Mouse (Mus musculus) CH12.LX (cell line): ENCODE measurements at regions not wholly inside any gene's neighbourhood (a gene's known extent, or its start where the extent isn't known, plus 50 kb on each side); places are given as distances from the start of the nearest gene placed in this dataset.

Source experiments
- DNase-seq: peaks from one replicate; pipeline ENCODE4 v3.0.0-alpha.2; 2013; ENCODE audit errors: extremely low read depth
- H3K27ac ChIP-seq: 2 replicates; pipeline ENCODE4 v1.5.1; 2012; ENCODE audit warnings: low read depth, mild to moderate bottlenecking, control low read depth, moderate library complexity; ENCODE audit not compliant: insufficient read depth
- H3K27me3 ChIP-seq: replicated peaks from 2 replicates; pipeline ENCODE3; 2012; ENCODE audit warnings: inconsistent platforms
- H3K36me3 ChIP-seq, 2 experiments: replicated peaks in 1 of 2; 2 replicates each; pipeline versions ENCODE3 to v1.6.1; 2012; ENCODE audit warnings: inconsistent platforms in 1 of 2, low read length in 1 of 2, mild to moderate bottlenecking in 1 of 2, mixed read lengths in 1 of 2, moderate library complexity in 1 of 2; ENCODE audit not compliant: control insufficient read depth in 1 of 2, insufficient read depth in 1 of 2
- H3K4me1 ChIP-seq, 2 experiments: 2 replicates each; pipeline ENCODE4 v1.6.1; 2012; ENCODE audit warnings: inconsistent platforms in 1 of 2, moderate library complexity in 1 of 2; ENCODE audit not compliant: insufficient read depth in 2 of 2, control insufficient read depth in 1 of 2
- H3K4me2 ChIP-seq: 2 replicates; pipeline ENCODE4 v1.6.1; 2012; ENCODE audit warnings: low read depth, mild to moderate bottlenecking, control low read depth; ENCODE audit not compliant: poor library complexity, insufficient read depth, severe bottlenecking
- H3K4me3 ChIP-seq, 3 experiments: fragments of 150-350 bp in 1 of 3; sonication (generic) in 1 of 3; replicated peaks in 1 of 3; 2 replicates each; pipeline versions ENCODE3 to v1.5.1; 2011 to 2012; ENCODE audit warnings: low read depth in 2 of 3, low read length in 2 of 3, mild to moderate bottlenecking in 2 of 3, moderate library complexity in 2 of 3, control low read depth in 1 of 3, improper control_type of control experiment in 1 of 3, inconsistent platforms in 1 of 3, mixed read lengths in 1 of 3; ENCODE audit not compliant: poor library complexity in 1 of 3
- H3K79me2 ChIP-seq: replicated peaks from 2 replicates; pipeline ENCODE4 v1.6.1; 2012; ENCODE audit warnings: mild to moderate bottlenecking, moderate library complexity; ENCODE audit not compliant: control insufficient read depth, poor library complexity, insufficient read depth, severe bottlenecking; ENCODE audit errors: extremely low read depth
- H3K9ac ChIP-seq: 2 replicates; pipeline ENCODE4 v1.6.1; 2012; ENCODE audit warnings: low read depth, mild to moderate bottlenecking, control low read depth, moderate library complexity; ENCODE audit not compliant: insufficient read depth
- H3K9me3 ChIP-seq: replicated peaks from 2 replicates; pipeline ENCODE3; 2012; ENCODE audit warnings: low read length, inconsistent platforms, mixed read lengths
- BHLHE40 ChIP-seq: IDR thresholded peaks from 2 replicates; pipeline ENCODE4 v1.6.1; 2011; ENCODE audit warnings: mild to moderate bottlenecking, low read depth, low read length, improper control_type of control experiment
- CHD1 ChIP-seq: IDR thresholded peaks from 2 replicates; pipeline ENCODE4 v1.6.1; 2012; ENCODE audit warnings: low read depth, low read length, improper control_type of control experiment, inconsistent platforms
- CTCF ChIP-seq, 2 experiments: IDR thresholded peaks in 1 of 2; conservative IDR thresholded peaks in 1 of 2; 2 replicates each; pipeline ENCODE4 v1.5.1; 2011 to 2012; ENCODE audit warnings: low read depth in 2 of 2, low read length in 2 of 2, improper control_type of control experiment in 1 of 2, inconsistent platforms in 1 of 2, mild to moderate bottlenecking in 1 of 2, moderate library complexity in 1 of 2
- ETS1 ChIP-seq: conservative IDR thresholded peaks from 2 replicates; pipeline ENCODE4 v1.6.1; 2012; ENCODE audit warnings: low read depth, mild to moderate bottlenecking, inconsistent platforms, low read length, improper control_type of control experiment, moderate library complexity
- HCFC1 ChIP-seq: IDR thresholded peaks from 2 replicates; pipeline ENCODE4 v1.6.1; 2012; ENCODE audit warnings: low read depth, mild to moderate bottlenecking, inconsistent platforms, low read length, improper control_type of control experiment
- IRF4 ChIP-seq: IDR thresholded peaks from 2 replicates; pipeline ENCODE4 v1.6.1; 2014; ENCODE audit warnings: low read depth, mild to moderate bottlenecking, inconsistent platforms, low read length, improper control_type of control experiment
- JUN ChIP-seq: IDR thresholded peaks from 2 replicates; pipeline ENCODE4 v1.6.1; 2011; ENCODE audit warnings: low read depth, mild to moderate bottlenecking, low read length, improper control_type of control experiment, moderate library complexity; ENCODE audit not compliant: insufficient read depth
- JUND ChIP-seq: conservative IDR thresholded peaks from 2 replicates; pipeline ENCODE4 v1.6.1; 2011; ENCODE audit warnings: low read depth, low read length, improper control_type of control experiment
- KAT2A ChIP-seq: IDR thresholded peaks from 2 replicates; pipeline ENCODE4 v1.6.1; 2012; ENCODE audit warnings: low read length, improper control_type of control experiment, inconsistent platforms; ENCODE audit not compliant: insufficient replicate concordance
- MAFK ChIP-seq: IDR thresholded peaks from 2 replicates; pipeline ENCODE4 v1.6.1; 2011; ENCODE audit warnings: low read length, improper control_type of control experiment; ENCODE audit not compliant: insufficient replicate concordance
- MAZ ChIP-seq: IDR thresholded peaks from 2 replicates; pipeline ENCODE4 v1.6.1; 2012; ENCODE audit warnings: low read depth, mild to moderate bottlenecking, inconsistent platforms, low read length, improper control_type of control experiment, moderate library complexity
- MXI1 ChIP-seq: IDR thresholded peaks from 2 replicates; pipeline ENCODE4 v1.6.1; 2011; ENCODE audit warnings: mild to moderate bottlenecking, low read depth, low read length, improper control_type of control experiment
- NRF1 ChIP-seq: IDR thresholded peaks from 2 replicates; pipeline ENCODE4 v1.6.1; 2014; ENCODE audit warnings: low read depth, mild to moderate bottlenecking, inconsistent platforms, low read length, improper control_type of control experiment, moderate library complexity
- PAX5 ChIP-seq: IDR thresholded peaks from 2 replicates; pipeline ENCODE4 v1.6.1; 2012; ENCODE audit warnings: low read length, inconsistent platforms, mixed read lengths
- POLR2A ChIP-seq: IDR thresholded peaks from 2 replicates; pipeline ENCODE4 v1.6.1; 2011; ENCODE audit warnings: low read depth, mild to moderate bottlenecking, improper control_type of control experiment, low read length
- RCOR1 ChIP-seq: conservative IDR thresholded peaks from 2 replicates; pipeline ENCODE4 v1.6.1; 2012; ENCODE audit warnings: low read depth, mild to moderate bottlenecking, inconsistent platforms, low read length, improper control_type of control experiment
- SIN3A ChIP-seq: IDR thresholded peaks from 2 replicates; pipeline ENCODE4 v1.6.1; 2012; ENCODE audit warnings: low read length, improper control_type of control experiment, inconsistent platforms
- TBP ChIP-seq: conservative IDR thresholded peaks from 2 replicates; pipeline ENCODE4 v1.6.1; 2011; ENCODE audit warnings: low read depth, low read length, improper control_type of control experiment
- TCF12 ChIP-seq: IDR thresholded peaks from 2 replicates; pipeline ENCODE4 v1.6.1; 2014; ENCODE audit warnings: low read depth, mild to moderate bottlenecking, inconsistent platforms, low read length, improper control_type of control experiment
- ZC3H11A ChIP-seq: IDR thresholded peaks from 2 replicates; pipeline ENCODE4 v1.6.1; 2012; ENCODE audit warnings: low read depth, mild to moderate bottlenecking, inconsistent platforms, low read length, improper control_type of control experiment
- ZMIZ1 ChIP-seq: IDR thresholded peaks from 2 replicates; pipeline ENCODE4 v1.6.1; 2012; ENCODE audit warnings: low read depth, mild to moderate bottlenecking, inconsistent platforms, low read length, improper control_type of control experiment
- dilution Hi-C: fragments of 300-500 bp; cut with MboI; formaldehyde crosslinking; loops from 2 replicates; pipeline ENCODE4 v1.14.3; 2020; ENCODE audit warnings: low sequenced_read_pairs; ENCODE audit not compliant: extremely low pct_unique_long_range_greater_than_20kb, extremely low pct_ligation_motif_present
- in situ Hi-C: fragments of 300-500 bp; cut with MboI; formaldehyde crosslinking; loops from 3 replicates; pipeline ENCODE4 v1.14.3; 2019; ENCODE audit warnings: low sequenced_read_pairs, low pct_ligation_motif_present, low pct_unique_long_range_greater_than_20kb, mixed read lengths

DNA sequence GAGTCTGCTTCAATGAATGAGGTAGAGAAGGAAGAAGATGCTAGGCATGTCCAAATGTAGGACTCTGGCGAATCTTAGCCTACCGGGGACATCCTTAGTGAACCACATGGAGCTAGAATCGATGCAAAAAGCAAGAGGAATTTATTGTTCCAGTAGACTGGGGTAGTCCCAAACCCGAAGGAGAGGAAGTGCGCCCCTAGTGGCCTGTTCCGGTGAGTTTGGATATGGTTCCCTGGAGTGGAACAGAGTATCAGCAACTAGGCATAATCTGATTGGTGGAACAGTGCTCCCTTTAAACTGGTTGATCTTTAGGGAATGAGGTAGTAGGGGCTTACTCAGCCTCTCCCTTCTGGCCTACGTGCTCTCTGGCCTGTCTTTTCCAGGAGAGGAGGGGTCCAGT lies 174.0 kb downstream of the Fam76b start:
- Histone ChIP-seq H3K9ac (no peak overlapping the region), H3K27ac (no peak overlapping the region), H3K36me3 (no peaks in the 10 kb centered on the region), H3K4me2 (no peak overlapping the region), H3K27me3 (no peaks in the 10 kb centered on the region), H3K9me3 (peaks cover 4% of the 10 kb centered on the region), H3K79me2 (no peaks in the 10 kb centered on the region), H3K4me3 (no peak overlapping the region), H3K4me1 (peaks cover 2 to 3% of the 10 kb centered on the region in 2 experiments; a peak in 2 of 4 replicates)
- TF ChIP-seq KAT2A (no peak), CTCF (conservative IDR thresholded peaks at IDR 0.05 in 1 of 2, IDR thresholded peaks at IDR 0.05 in 1 of 2; ENCODE audit: low read depth in 2 of 2, low read length in 2 of 2) (peak; percentile 12 to 42; a peak in 2 of 4 replicates)
- in situ Hi-C loops = no loop called here
- peak; percentile 13 for DNase-seq
- dilution Hi-C loops = no loop called here

DNA sequence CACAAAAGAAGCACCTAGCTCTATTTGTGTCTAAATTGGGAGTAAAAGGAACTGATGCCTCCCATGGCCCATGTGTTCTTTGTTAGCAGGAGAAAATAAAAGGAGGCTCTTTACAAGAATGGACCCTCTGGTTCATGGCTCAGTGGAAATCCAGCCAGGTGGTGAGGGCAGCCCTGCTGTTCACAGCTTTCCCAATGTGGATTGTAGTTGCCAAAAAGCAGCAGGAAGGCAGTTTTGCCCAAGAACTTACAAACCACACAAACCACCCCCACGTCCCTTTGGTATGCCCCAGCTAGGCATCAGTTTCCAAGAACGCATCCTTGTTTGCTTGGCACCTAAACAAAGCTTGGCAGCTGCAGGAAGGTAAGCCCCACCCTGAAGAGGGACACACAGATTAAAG lies 174.7 kb downstream of the Fam76b start:
- Histone ChIP-seq H3K27me3 (no peaks in the 10 kb centered on the region), H3K27ac (no peak overlapping the region), H3K4me3 (no peak overlapping the region), H3K9ac (no peak overlapping the region), H3K9me3 (peaks cover 4% of the 10 kb centered on the region), H3K4me2 (no peak overlapping the region), H3K4me1 (peaks cover 2 to 3% of the 10 kb centered on the region in 2 experiments; a peak in 2 of 4 replicates), H3K36me3 (no peaks in the 10 kb centered on the region), H3K79me2 (no peaks in the 10 kb centered on the region)
- dilution Hi-C loops (no loop called here), in situ Hi-C loops (no loop called here)
- DNase-seq = no peak
- TF ChIP-seq ETS1 (no peak), SIN3A (no peak), PAX5 (no peak), TCF12 (no peak), MAFK (no peak), ZC3H11A (no peak), HCFC1 (no peak), MAZ (no peak), JUND (no peak), POLR2A (no peak), IRF4 (no peak), BHLHE40 (no peak), CHD1 (no peak), RCOR1 (no peak), JUN (no peak), NRF1 (no peak), MXI1 (no peak), ZMIZ1 (no peak), TBP (no peak)
